Mouse (Mus musculus) MEL (cell line): ENCODE data around the gene Kcnrg. TPM values are rescaled to one million over a fixed set of nuclear protein-coding genes. Genes with fewer than 3 reads are reported as not detected.

ENCODE experiments used
- DNase-seq: peaks from one replicate; pipeline ENCODE4 v3.0.0; 2011; ENCODE audit warnings: low read depth, low spot score
- H3K27ac ChIP-seq: 2 replicates; pipeline ENCODE4 v1.5.1; 2012; ENCODE audit warnings: low read depth, mild to moderate bottlenecking, control low read depth, low read length, moderate library complexity; ENCODE audit not compliant: control insufficient read depth
- H3K27me3 ChIP-seq, 2 experiments: fragments of 150-350 bp in 1 of 2; sonication (generic) in 1 of 2; 2 replicates each; pipeline ENCODE4 v1.6.1; 2012; ENCODE audit warnings: low read length in 2 of 2, mild to moderate bottlenecking in 2 of 2, improper control_type of control experiment in 1 of 2, moderate library complexity in 1 of 2; ENCODE audit not compliant: insufficient read depth in 2 of 2, control insufficient read depth in 1 of 2
- H3K36me3 ChIP-seq, 2 experiments: 2 replicates each; pipeline ENCODE4 v1.6.1; 2012 to 2014; ENCODE audit warnings: low read length in 2 of 2, improper control_type of control experiment in 1 of 2, inconsistent platforms in 1 of 2, mild to moderate bottlenecking in 1 of 2; ENCODE audit not compliant: insufficient read depth in 2 of 2, control insufficient read depth in 1 of 2
- H3K4me1 ChIP-seq, 2 experiments: fragments of 150-350 bp in 1 of 2; sonication (generic) in 1 of 2; 2 replicates each; pipeline ENCODE4 v1.6.1; 2012; ENCODE audit warnings: low read length in 2 of 2, improper control_type of control experiment in 1 of 2, mild to moderate bottlenecking in 1 of 2; ENCODE audit not compliant: insufficient read depth in 2 of 2, control insufficient read depth in 1 of 2
- H3K4me3 ChIP-seq, 2 experiments: fragments of 150-350 bp in 1 of 2; sonication (generic) in 1 of 2; 2 replicates each; pipeline ENCODE4 v1.5.1; 2012; ENCODE audit warnings: low read depth in 2 of 2, low read length in 2 of 2, mild to moderate bottlenecking in 2 of 2, moderate library complexity in 2 of 2, control low read depth in 1 of 2, improper control_type of control experiment in 1 of 2; ENCODE audit not compliant: control insufficient read depth in 1 of 2, insufficient read depth in 1 of 2
- H3K79me2 ChIP-seq: 2 replicates; pipeline ENCODE4 v1.6.1; 2012; ENCODE audit warnings: mild to moderate bottlenecking, low read length, moderate library complexity; ENCODE audit not compliant: control insufficient read depth, poor library complexity, insufficient read depth
- H3K9ac ChIP-seq: 2 replicates; pipeline ENCODE4 v1.6.1; 2012; ENCODE audit warnings: low read depth, mild to moderate bottlenecking, control low read depth, low read length, moderate library complexity; ENCODE audit not compliant: control insufficient read depth, poor library complexity, severe bottlenecking
- H3K9me3 ChIP-seq: fragments of 150-350 bp; sonication (generic); replicated peaks from 2 replicates; pipeline ENCODE4 v1.6.1; 2012; ENCODE audit warnings: mild to moderate bottlenecking, low read length, improper control_type of control experiment, moderate library complexity; ENCODE audit not compliant: insufficient read depth
- CHD1 ChIP-seq: IDR thresholded peaks from 2 replicates; pipeline ENCODE4 v1.6.1; 2012; ENCODE audit warnings: low read depth, mild to moderate bottlenecking, inconsistent platforms, low read length, improper control_type of control experiment
- ETS1 ChIP-seq: IDR thresholded peaks from 2 replicates; pipeline ENCODE4 v1.6.1; 2012; ENCODE audit warnings: low read depth, mild to moderate bottlenecking, inconsistent platforms, low read length, improper control_type of control experiment, moderate library complexity
- GABPA ChIP-seq: IDR thresholded peaks from 2 replicates; pipeline ENCODE4 v1.6.1; 2012; ENCODE audit warnings: low read depth, mild to moderate bottlenecking, inconsistent platforms, low read length, improper control_type of control experiment, moderate library complexity
- JUND ChIP-seq: IDR thresholded peaks from 2 replicates; pipeline ENCODE4 v1.6.1; 2011; ENCODE audit warnings: low read depth, mild to moderate bottlenecking, improper control_type of control experiment, low read length
- KAT2A ChIP-seq: conservative IDR thresholded peaks from 2 replicates; pipeline ENCODE4 v1.6.1; 2012; ENCODE audit warnings: low read depth, low read length, improper control_type of control experiment, inconsistent platforms
- MAX ChIP-seq: IDR thresholded peaks from 2 replicates; pipeline ENCODE4 v1.6.1; 2011; ENCODE audit warnings: low read length, improper control_type of control experiment
- MAZ ChIP-seq: IDR thresholded peaks from 2 replicates; pipeline ENCODE4 v1.6.1; 2012; ENCODE audit warnings: low read depth, mild to moderate bottlenecking, inconsistent platforms, low read length, improper control_type of control experiment
- NELFE ChIP-seq: IDR thresholded peaks from 2 replicates; pipeline ENCODE4 v1.6.1; 2011; ENCODE audit warnings: low read depth, low read length, improper control_type of control experiment
- POLR2AphosphoS5 ChIP-seq: IDR thresholded peaks from 2 replicates; pipeline ENCODE4 v1.6.1; 2012; ENCODE audit warnings: low read depth, borderline replicate concordance, mild to moderate bottlenecking, inconsistent platforms, low read length, moderate library complexity, mixed read lengths
- SMC3 ChIP-seq: IDR thresholded peaks from 2 replicates; pipeline ENCODE4 v1.6.1; 2011; ENCODE audit warnings: low read depth, low read length, improper control_type of control experiment
- ZNF384 ChIP-seq: IDR thresholded peaks from 2 replicates; pipeline ENCODE4 v1.6.1; 2012; ENCODE audit warnings: low read depth, mild to moderate bottlenecking, inconsistent platforms, low read length, improper control_type of control experiment
- polyA plus RNA-seq, 2 experiments: library from polyadenylated mRNA; stranded (reverse) in 1 of 2; unstranded in 1 of 2; fragments of >175 nt in 1 of 2; fragments of >200 nt in 1 of 2; gene quantifications; 2 replicates each; pipeline versions ENCODE4 v1.2.1 to v1.2.4; 2012; ENCODE audit warnings: low replicate concordance in 2 of 2, low read depth in 1 of 2; ENCODE audit not compliant: insufficient read length in 2 of 2, insufficient read depth in 1 of 2, missing spikeins in 1 of 2
- total RNA-seq: library from RNA; depleted of rRNA; stranded (reverse); fragments of 300-350 nt; gene quantifications from 2 replicates; pipeline ENCODE4 v1.2.3, GENCODE M21; 2012; rRNA removed

Kcnrg gene
- total and polyA plus RNA-seq, 3 experiments = 0.04 to 0.15 TPM; not detected in 1

DNA sequence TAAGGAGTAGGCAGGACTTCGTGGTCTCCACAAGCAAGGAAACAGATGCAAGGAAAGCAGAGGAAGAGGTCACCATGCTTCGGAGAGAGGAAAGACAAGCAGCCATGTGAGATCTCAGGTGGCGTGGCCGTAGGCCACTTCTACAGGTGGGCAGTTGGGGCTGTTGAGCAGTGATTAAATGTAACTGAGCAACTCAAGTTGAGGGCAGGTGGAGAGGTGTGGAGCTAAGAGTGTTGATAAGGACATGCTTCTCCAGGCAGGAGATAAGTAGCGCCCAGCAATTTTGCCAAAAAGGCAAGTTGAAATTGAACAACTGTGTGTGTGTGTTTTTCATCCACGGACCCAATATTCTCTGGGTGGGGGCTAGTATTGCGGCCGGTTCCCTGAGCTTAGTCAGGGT is 55.0 kb downstream of the Kcnrg start:
- Histone ChIP-seq H3K36me3 (peaks cover 0 to 30% of the 10 kb centered on the region in 2 experiments; a peak in 3 of 4 replicates), H3K4me1 (peaks cover 11 to 13% of the 10 kb centered on the region in 2 experiments), H3K4me3 (no peak overlapping the region), H3K27me3 (no peaks in the 10 kb centered on the region), H3K9me3 (no peaks in the 10 kb centered on the region), H3K27ac (no peak overlapping the region), H3K79me2 (no peaks in the 10 kb centered on the region; the same call in 1 of the 2 replicates), H3K9ac (no peak overlapping the region)
- TF ChIP-seq POLR2AphosphoS5 (no peak), CHD1 (no peak), KAT2A (no peak), JUND (no peak), MAX (no peak), GABPA (no peak), ZNF384 (no peak), ETS1 (no peak), MAZ (no peak), SMC3 (no peak), NELFE (no peak)
- no peak for DNase-seq

Other genes with a start within 250 kb of the Kcnrg start
- gene Ebpl, start 247.0 kb upstream of the Kcnrg start, total RNA-seq = 1.0 and 1.2 TPM in 2 replicates
- 10 to 100 TPM in 1 of 2 experiments, 1 to 10 TPM in 1; 3.4 to 14.3 TPM for gene Ebpl, start 247.0 kb upstream of the Kcnrg start, polyA plus RNA-seq
- gene Kpna3, start 167.6 kb upstream of the Kcnrg start, total RNA-seq = 22.7 and 24.3 TPM in 2 replicates
- 100 to 1,000 TPM in 1 of 2 experiments, 10 to 100 TPM in 1; 51.3 to 309 TPM for gene Kpna3, start 167.6 kb upstream of the Kcnrg start, polyA plus RNA-seq
- 16.4 and 18.5 TPM in 2 replicates for gene Spryd7, start 50.6 kb upstream of the Kcnrg start, total RNA-seq
- gene Spryd7, start 50.6 kb upstream of the Kcnrg start, polyA plus RNA-seq = 10 to 100 TPM in 1 of 2 experiments, not detected in 1; 14.3 TPM
- gene Trim13, start 9.2 kb upstream of the Kcnrg start, total RNA-seq = 5.4 and 5.9 TPM in 2 replicates
- gene Trim13, start 9.2 kb upstream of the Kcnrg start, polyA plus RNA-seq = 1 to 10 TPM in 1 of 2 experiments, not detected in 1; 4.8 TPM